Mouse (Mus musculus): ENCODE results near the gene Myh9.
A peak's percentile ranks its signal among the peaks of the same experiment; 100 is the strongest.

Gene Myh9

DNA sequence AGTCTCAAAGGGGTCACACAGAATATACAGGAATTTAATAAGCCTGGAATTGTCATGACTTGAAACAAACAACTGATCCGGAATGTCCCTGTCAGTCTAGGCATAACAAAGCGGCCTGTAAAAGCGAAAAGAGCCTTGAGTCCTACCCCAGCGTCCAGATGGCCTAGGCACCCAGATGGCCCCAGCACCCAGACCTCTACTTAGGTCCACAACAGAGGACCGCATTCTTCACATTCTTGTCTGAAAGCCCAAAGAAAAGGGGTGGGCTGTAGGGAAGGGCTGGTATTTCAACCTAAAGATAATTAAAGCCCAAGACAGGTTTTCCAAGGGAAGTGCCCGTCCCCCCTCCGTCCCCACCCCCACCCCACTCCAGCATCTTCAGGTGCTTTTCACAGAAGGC is 14.6 kb downstream of the Myh9 start:
- no peak for DNase-seq

DNA sequence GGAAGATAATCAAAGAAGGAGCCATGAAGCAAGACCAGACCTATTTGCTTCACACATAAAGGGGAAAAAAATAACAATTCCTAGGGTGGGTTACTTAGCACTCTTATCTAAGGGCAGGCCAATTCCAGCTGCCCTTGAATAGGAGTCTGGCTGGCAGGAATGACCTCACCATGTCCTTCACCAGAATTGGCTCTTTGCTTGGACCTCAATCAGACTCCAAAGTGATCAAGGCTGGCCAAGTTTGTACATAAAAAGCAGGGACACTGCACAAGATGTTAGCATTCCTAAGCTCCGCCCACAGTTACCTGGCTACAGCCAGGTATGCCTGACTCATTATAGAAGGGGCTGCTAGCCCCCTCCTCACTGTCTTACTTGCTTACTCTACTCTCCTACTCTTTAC is 16.6 kb downstream of the Myh9 start:
- DNase-seq, result no peak

DNA sequence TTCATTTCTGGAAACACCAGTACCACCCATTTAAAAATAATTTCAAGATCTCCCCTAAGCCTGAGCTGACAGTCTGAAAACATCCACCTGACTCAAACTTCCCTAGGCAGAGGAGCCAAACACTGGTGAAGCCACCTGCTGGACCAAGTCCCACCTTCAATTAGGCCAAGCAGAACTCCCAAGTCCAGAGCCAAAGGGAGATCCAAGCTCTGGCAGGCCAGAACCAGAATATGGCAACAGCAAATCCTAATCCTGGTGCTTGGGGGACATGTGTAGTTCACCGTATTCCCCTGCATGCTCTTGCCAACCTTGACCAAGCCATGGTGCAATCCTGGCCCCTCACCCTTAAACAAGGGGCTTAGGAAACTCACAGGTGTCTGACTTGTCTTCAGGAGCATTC is 17.7 kb downstream of the Myh9 start:
- DNase-seq, result peak; percentile 64 to 69

DNA sequence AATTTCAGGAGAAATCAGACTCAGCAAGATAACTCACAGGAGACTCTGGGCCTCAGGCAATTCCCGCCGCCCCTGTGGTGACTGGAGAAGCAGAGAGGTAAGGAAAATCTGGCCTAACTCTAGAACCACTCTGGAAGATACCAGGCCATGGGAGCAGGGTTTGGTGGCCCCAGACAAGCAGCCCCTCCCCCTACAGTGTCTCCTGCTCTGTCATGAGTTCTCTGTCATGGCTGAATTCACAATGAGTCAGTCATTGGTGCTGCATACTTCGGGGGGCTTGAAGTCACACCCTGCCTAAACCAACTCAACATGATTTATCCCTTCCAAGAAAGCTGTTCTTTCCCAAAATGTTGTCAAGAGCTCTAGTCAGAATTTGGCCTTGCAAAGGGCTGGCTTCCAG is 18.3 kb downstream of the Myh9 start:
- DNase-seq, result no peak

DNA sequence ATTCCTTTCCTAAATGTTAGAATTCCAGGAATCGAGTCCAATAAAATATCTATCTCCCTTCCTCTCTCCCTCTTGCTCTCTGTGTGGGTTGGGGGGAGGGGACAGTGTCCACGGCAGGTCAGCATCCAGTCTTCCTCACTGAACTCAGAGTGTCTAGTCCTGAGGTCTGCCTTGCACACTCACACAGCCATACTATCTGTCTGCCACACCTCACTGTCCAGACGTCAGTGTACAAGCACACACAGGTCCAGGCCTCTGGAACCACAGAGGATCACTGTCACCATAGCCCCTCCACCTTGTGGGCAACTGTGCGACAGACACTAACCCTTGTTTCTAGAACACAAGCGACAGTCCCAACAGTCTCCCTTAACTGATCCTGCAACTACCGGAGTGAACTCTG is 18.8 kb downstream of the Myh9 start:
- DNase-seq, result no peak

DNA sequence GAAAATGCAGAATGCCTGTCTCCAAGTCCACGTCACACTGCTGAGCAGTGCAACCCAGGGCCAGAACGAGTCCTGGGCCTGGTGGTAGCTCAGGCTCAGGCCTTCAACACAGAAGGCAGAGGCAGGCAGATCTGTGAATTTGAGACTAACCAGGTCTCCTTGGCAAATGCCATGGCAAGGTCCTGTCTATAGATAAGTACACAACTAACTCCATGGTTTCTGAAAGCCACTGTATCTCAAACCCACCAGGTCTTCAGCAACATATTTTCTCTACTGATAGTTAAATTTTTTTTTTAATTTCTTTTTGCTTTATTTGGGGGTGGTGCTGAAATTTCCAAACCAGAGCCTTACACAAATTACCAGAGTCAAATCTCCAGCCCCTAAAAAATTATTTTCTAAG is 19.3 kb downstream of the Myh9 start:
- DNase-seq, result no peak

DNA sequence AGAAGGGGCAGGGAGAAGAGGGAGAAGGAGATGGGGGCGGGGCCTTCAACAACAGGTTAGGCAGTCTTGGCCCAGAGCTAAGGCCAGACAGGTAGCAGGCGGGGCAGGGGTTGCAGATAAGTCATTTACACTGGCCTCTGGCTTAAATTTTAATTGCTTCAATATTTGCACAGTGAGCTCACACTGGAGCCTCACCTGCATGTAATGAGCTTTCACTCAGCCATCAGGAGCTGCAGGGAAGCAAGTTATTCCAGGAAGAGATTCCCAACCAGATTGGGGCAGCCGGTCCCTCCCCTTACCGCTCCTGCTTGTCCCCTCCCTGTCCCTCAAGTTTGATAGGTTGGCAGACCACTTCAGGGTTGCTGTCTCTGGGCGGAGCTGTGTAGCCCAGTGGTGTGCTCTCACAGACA is 19.9 kb downstream of the Myh9 start:
- no peak for DNase-seq

DNA sequence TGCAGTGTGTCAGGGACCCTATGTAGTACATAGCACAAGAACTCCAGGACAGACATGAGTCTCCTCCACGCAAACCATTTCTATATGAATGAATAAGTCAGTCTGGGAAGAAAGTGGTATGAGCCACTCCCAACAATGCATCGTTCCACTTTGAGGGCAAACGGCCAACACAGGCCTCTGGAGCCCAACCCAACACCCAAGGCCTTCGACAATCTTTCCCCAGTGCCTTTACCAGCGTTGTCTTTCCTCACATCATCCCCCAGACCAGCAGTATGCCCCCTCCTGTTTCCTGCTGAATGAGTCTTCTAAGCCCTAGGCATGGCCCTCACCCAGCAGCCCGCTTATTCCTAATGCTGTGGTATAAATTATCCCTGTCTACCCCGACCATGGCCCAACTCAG is 20.6 kb downstream of the Myh9 start:
- DNase-seq, result peak; percentile 39 to 55

DNA sequence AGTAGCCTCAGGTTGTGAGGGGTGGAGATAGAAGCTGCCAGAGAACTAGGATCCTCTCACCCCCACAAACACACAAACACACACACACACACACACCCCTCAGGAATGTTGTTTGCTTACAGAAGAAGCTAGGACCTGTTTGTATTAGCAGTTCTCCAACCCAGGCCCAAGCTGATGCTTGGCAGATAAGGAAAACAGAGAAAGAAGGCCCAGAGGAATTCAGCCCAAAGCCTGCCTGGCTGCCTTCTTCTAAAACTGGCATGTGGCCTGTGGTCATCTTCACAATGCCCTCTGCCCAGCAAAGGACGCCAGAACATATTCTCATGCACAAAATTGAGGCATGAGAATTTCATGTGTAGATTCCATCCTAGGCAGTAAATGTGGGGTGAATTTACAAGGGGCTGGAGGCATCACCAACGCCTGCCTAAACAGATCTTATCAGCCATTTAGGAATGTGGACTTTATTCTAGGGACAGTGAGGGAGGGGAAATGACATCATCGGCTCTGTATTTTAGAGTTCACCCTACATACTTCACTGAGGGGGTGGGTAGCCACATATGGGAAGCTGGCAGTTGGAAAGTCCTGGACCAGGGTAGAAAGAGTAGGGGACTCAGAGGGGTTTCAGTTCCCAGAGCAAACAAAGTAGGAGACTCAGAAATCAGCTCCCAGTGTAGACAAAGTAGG is 21.4 kb downstream of the Myh9 start:
- peak in 1 of 2 experiments; percentile 60 for DNase-seq

DNA sequence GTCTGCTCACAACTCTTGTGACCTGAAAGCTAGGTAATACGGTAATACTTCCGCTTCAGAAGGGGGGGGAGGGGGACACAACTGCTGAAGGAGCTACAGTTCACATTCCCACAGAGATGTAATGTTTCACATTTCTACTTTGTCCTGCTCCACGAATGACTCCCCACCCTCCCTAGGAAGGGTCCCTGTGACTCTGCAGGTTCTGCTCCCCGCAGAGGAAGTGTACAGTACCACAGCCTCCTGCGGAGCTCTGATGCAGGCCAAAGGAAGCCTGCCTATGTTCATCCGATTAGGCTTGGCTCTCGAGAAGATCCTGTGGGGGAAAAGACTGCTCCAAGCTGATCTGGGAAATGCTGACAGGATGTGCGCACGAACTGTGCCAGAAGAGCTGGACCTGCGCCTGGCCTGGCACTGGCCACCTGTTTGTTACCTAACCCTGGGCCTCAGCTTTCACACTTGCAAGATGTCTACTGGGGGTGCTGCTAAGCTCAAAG is 22.0 kb downstream of the Myh9 start:
- peak; percentile 97 for DNase-seq

DNA sequence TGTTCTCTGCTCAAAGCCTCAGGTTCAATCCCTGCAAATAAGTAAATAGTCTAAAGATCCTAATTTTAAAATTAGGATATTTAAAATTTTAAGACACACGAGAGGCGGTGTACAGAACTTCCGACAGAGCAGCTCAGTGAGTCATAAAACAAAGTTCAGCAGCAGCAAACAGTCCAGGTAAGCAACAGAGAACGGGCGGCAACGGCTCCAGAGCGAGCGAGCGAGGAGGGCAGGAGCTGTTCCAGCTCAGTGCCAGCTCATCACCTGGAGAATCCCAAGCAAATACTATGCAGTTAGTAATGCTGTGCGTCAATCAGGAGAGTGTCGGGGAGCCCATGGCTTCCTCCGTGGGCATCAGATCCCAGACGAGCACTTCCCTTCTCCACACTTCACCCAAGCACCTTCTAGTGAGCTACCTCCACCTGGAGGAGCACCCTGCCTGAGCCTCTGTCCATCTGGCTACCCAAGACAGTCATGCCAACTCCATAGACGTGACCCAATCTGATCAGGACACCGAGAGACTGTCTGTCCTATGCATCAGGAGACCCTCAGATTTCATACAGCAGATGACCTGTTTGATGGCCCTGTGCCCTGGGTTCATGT is 23.3 kb downstream of the Myh9 start:
- DNase-seq, result peak; percentile 57 to 64

DNA sequence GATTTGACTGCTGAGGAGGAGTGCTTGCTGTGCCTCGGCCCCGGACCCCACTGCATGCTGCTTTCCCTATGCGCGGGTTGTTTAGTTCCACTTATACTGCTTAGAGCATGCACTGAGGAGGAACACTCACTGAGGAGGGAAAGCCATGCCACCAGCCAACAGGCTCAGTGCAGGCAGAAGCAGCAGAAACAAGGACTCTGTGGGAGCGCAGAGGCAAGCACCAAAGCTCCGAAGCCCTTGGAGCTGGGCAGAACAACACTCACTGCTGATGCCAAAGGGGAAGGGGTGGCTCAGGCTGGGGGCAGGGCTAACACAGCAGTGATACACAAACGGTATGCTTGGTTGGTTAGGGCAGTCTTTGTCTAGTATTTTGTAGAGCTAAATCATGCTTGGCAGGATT is 24.6 kb downstream of the Myh9 start:
- DNase-seq, result peak; percentile 53 to 60

DNA sequence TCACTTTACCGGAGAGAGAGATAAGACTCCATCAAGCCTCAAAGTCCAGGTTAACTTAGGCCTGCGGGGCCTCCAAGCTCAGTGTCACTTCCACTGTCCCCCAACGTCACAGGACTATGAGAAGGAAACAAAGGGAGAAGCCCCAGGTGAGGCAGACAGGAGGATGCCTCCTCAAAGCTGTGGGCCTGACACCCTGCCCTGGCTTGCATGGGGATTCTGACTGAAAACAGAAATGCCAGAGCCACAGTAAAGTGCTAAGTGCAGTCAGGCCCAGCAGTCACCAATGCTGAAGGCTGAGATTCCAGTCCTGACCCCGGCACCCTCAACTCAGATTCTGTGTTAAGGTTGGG is 25.4 kb downstream of the Myh9 start:
- DNase-seq, result no peak

DNA sequence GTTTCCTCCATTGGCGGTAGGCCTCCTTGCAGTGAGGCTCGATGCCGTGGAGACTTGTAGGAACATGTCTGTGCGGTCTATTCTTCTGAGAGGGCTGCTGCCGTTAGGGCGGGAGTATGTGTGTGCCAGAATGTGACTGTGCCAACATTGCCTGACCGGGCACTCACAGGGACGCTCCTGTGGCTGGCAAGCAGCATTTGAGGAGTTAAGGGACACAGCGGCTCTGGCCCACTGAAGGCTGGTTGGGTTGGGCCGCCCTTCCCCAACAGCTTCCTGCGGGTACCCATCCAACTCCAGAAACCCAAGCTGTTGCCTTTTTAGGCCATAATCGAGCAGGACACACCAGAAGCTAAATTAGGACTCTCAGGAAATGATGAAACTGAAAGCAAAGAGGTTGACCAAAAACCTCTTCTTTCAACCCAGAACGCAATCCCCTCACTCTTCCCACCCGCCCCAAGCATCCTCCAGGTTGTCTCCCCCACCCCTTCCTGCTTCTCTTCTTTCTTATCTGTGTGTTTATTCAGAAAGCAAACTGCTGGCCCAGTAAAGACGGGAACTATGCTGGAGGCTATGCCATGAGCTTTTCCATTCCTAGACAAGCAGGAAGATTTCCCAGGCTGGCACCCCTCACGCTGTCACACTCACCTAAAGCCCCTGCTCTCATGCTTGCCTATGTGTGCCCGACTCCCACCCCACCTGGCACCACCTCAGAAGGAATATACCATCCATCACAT is 25.9 kb downstream of the Myh9 start:
- peak; percentile 74 to 76 for DNase-seq

DNA sequence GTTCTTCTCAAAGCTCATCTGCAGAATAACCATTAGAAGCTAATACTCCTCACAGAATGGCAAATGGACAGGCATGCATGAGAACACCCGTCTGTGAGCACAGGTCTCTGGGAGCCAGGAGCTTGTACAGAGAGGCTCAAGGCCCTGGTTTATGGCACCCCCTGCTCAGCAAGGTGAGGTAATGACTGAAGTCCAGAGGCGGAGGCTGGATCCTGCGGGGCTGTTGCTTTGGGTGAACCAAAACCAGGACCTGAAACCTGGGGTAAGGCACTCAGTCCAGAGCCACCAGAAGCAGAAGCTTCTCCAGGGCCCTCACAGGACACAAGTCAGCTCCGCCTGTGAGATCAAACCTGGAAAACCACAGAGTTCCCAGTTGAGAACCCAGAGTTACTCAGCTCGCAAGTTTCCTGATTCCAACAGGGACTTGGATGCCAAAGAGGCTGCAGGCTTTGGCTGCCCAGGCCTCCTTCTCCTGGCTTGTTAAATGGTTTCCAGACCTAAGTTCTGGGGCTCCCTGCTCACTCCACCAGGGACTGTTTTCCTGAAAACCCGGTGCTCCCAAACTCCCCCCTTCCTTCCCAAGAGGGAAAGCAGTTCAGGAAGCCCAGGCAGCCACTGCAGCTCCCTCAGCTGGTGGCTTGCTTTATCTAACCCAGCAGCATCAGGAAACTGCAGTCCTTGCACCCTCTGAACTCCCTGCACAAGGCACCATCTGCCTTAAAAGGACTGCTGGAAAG is 28.2 kb downstream of the Myh9 start:
- DNase-seq, result peak in 1 of 2 experiments; percentile 44

DNA sequence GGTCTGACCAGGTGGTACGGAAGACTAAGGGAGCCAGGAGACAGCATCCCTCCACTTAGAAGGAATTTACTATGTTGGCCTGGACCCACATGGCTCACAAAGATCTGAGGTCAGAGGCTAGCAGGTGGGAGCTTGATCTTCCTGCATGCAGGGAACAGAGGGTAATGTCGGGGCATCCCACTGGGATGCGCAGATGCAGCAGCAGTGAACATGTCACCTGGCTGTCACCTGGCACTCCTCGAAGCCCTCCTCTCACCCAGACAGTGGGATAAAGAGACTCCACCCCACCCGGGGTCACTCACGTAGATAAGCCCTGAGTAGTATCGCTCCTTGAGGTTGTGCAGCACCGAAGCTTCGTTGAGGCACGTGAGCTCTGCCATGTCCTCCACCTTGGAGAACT is 29.4 kb downstream of the Myh9 start:
- DNase-seq, result no peak

DNA sequence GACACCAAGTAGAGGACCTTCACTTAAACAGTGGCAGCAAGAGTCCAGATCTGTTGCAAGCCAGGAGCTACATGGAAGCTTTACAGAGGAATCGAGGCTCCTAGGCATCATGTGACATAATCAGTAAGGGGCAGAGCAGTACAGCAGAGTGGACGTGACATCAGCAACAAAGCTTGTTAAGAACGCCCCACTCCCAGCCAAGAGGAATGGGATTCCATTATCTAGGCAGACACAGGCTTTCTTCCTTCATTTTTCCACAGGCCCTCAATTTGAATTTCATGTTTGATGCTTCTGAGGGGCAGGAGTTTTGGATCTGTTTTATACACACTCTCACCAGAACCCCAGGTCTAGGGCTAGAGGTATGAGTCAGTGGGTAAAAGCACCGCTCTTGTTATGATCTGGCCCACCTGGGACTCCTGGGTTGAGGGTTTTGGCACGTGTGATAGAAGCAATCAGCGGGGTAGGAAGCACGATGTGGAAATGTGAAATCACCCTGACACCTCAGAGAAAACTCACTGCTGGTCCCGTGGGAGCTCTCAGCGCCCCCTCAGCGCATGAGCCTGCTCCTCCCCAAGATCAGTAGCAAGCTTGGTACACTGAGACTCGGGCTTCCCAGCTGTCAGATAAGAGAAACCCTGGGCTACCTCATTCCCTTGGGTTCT is 30.7 kb downstream of the Myh9 start:
- no peak for DNase-seq

DNA sequence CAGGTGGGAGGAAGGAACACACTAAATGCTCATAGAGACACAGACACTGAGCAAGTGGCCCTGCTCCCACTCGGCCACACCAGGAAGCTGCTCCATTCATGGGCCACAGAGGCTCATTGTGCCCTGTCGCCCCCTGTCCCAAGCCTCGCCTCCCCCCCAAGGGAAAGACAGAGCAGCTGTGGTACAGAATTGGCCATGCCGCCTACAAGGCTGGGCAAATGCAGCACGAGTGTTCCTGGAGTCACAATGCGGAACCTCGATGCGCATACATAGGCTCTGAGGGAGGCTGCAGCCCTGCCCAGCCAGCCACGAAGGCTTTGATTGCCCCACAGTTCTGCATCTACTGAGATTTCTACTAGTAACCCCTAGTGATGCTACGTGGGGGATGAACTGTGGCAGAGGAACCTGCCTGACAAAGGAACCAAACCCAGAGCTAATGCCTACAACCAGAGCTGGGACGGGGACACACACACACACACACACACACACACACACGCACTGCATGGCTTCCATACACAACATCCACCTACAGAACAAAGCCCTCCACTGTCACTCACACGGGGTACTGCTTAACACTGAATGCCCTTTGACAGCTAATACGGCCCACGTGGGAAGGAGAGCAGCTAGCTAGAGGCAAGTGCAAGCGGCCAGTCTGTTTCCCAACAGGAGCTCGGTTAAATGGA is 31.4 kb downstream of the Myh9 start:
- DNase-seq, result no peak

DNA sequence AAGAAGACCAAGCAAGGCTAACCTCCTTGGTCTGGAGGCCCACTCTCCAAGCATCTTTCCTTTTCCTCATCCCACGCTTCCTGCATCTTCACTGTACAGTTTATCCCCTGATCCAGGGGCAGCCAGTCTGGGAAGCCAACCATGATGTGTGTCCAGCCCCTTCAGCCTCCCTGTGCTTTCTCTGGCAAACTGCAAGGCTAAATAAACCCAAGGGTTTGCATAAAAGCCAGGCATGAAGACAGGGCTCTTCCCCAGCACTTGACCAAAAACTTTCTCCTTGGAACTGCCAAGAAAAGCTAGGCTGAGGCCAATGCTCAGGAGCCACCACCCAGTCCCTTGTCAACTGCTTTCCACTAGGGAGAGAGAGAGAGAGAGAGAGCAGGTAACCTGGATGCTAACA is 32.5 kb downstream of the Myh9 start:
- DNase-seq, result no peak

DNA sequence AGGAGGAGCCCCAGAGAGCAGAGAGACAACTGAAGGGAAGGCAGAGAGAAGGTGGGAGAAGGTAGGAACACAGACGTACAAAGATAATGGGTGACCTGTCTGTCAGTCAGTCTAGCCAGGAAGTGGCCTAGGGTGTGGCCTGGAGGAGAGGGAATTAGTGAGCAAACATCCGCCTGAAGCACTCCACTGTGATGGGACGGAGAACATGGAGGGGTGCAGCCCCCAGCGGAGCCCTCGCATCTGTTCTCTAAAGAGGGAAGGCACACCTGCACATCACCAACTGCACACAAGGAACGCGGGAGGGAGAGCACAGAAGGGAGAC is 34.8 kb downstream of the Myh9 start:
- no peak for DNase-seq

DNA sequence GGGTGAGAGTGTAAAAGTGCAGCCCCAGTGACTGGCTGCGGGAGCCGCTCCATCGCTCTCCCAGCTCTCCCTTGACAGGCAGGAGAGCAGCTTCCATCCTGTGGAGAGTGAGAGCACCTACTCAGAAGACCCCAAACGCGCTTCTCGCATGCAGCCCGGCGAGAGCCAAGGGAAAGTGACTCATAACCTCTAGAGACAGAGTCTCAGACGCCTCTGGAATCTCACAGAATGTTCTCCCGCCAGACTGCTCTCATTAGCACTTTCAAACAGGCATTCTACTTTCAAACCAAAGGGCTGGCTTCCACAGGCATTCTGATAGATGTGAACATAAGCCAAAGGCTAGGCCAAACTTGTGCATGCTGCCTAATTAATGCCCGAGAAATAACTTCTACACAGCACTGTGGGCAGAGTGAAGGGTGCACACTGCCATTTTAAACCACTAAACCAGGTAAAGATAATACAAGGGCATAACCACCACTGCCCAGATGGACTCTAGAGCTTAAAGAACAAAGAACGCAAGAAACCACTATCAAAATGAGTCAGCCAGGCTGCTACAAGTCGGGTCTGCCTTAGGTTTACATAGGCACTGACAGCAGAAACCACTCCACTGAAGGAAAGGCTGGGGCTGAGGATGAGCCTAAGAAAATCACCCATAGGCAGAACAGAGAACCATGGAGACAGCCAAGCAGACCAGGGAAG is 35.3 kb downstream of the Myh9 start:
- no peak for DNase-seq

DNA sequence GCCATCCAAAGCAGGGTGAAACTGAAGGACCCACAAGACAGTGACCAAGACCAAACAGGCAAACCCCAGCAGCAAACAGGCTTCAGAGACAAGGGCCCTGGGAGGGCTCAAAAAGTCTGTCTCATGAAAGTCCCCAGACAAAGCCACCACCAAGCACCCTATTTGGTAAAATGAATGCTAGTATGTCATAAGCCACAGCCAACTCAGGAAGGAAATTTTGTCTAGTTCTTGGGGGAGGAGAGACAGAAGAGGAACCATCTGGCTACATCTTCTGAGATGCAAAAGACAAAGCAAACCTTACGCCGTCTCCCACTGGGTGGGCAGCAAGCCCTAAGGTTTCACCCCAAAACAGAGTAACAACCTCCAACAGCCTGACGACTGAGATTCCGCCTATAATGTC is 36.3 kb downstream of the Myh9 start:
- DNase-seq, result no peak

Measured in cerebellum, postnatal 25 days (tissue).